Mouse (Mus musculus): ENCODE measurements around the gene Dnajb12. TPM values are rescaled to one million over a fixed set of nuclear protein-coding genes. Genes with fewer than 3 reads are reported as not detected.

The Dnajb12 gene
- polyA plus RNA-seq, 2 experiments: 12.0 to 12.4 TPM

- Histone ChIP-seq H3K4me1 (replicated peaks; ENCODE audit: control insufficient read depth in 2 of 2, insufficient read depth in 2 of 2, low read length in 1 of 2) (no peaks in the 10 kb centered on the region), H3K9me3 (ENCODE audit: control insufficient read depth, low read length) (no peaks in the 10 kb centered on the region), H3K27me3 (ENCODE audit: control insufficient read depth, insufficient read depth, low read length) (no peaks in the 10 kb centered on the region), H3K9ac (replicated peaks) (no peak overlapping the region), H3K4me3 (ENCODE audit: insufficient read depth in 1 of 2, low read depth in 2 of 2, low read length in 2 of 2) (no peak overlapping the region), H3K4me2 (ENCODE audit: low read depth) (no peak overlapping the region), H3K36me3 (replicated peaks; ENCODE audit: control insufficient read depth, insufficient read depth, low read depth) (no peaks in the 10 kb centered on the region), H3K27ac (no peak overlapping the region)
- WGBS (ENCODE audit: insufficient replicate concordance): 84% methylated on average over 5 of the region's 5 CpGs
- DNase-seq (ENCODE audit: low read depth in 3 of 3, low spot score in 3 of 3) (no peak), ATAC-seq (ENCODE audit: insufficient read depth) (no peak)
- TF ChIP-seq EP300 (IDR thresholded peaks at IDR 0.05; ENCODE audit: low read depth) (no peak), CTCF (IDR thresholded peaks at IDR 0.05; ENCODE audit: low read depth) (no peak)
Observed at GRCm38 (mm10) chr10:59837490-59837889, 41.9 kb upstream of the Dnajb12 start.

GRCm38 (mm10) chr10:59841434-59841833, 37.9 kb upstream of the Dnajb12 start:
- 79% methylated on average over 8 of the region's 8 CpGs for WGBS (ENCODE audit: insufficient replicate concordance)

GRCm38 (mm10) chr10:59843125-59843524, 36.2 kb upstream of the Dnajb12 start:
- no peak for TF ChIP-seq CTCF (IDR thresholded peaks at IDR 0.05; ENCODE audit: low read depth)
- TF ChIP-seq EP300 (IDR thresholded peaks at IDR 0.05; ENCODE audit: low read depth): no peak
- DNase-seq (ENCODE audit: low read depth in 3 of 3, low spot score in 3 of 3) (no peak), ATAC-seq (ENCODE audit: insufficient read depth) (no peak)
- no peaks in the 10 kb centered on the region for H3K36me3 ChIP-seq (replicated peaks; ENCODE audit: control insufficient read depth, insufficient read depth, low read depth)
- no peak overlapping the region for H3K9ac ChIP-seq (replicated peaks)
- H3K9me3 ChIP-seq (ENCODE audit: control insufficient read depth, low read length): no peaks in the 10 kb centered on the region
- WGBS (ENCODE audit: insufficient replicate concordance): 63% methylated on average over 5 of the region's 5 CpGs
- H3K27ac ChIP-seq: no peak overlapping the region
- H3K4me3 ChIP-seq (ENCODE audit: insufficient read depth in 1 of 2, low read depth in 2 of 2, low read length in 2 of 2): no peak overlapping the region
- H3K4me2 ChIP-seq (ENCODE audit: low read depth): no peak overlapping the region
- no peaks in the 10 kb centered on the region for H3K4me1 ChIP-seq (replicated peaks; ENCODE audit: control insufficient read depth in 2 of 2, insufficient read depth in 2 of 2, low read length in 1 of 2)
- no peaks in the 10 kb centered on the region for H3K27me3 ChIP-seq (ENCODE audit: control insufficient read depth, insufficient read depth, low read length)

More at GRCm38 (mm10) chr10:59841434-59841833, 37.9 kb upstream of the Dnajb12 start:
- DNase-seq (ENCODE audit: low read depth in 3 of 3, low spot score in 3 of 3) (no peak), ATAC-seq (ENCODE audit: insufficient read depth) (no peak)
- no peak for TF ChIP-seq CTCF (IDR thresholded peaks at IDR 0.05; ENCODE audit: low read depth)
- no peak for TF ChIP-seq EP300 (IDR thresholded peaks at IDR 0.05; ENCODE audit: low read depth)
- no peaks in the 10 kb centered on the region for H3K27me3 ChIP-seq (ENCODE audit: control insufficient read depth, insufficient read depth, low read length)
- H3K9me3 ChIP-seq (ENCODE audit: control insufficient read depth, low read length): no peaks in the 10 kb centered on the region
- H3K36me3 ChIP-seq (replicated peaks; ENCODE audit: control insufficient read depth, insufficient read depth, low read depth): no peaks in the 10 kb centered on the region
- no peak overlapping the region for H3K9ac ChIP-seq (replicated peaks)
- H3K4me3 ChIP-seq (ENCODE audit: insufficient read depth in 1 of 2, low read depth in 2 of 2, low read length in 2 of 2): no peak overlapping the region
- H3K4me1 ChIP-seq (replicated peaks; ENCODE audit: control insufficient read depth in 2 of 2, insufficient read depth in 2 of 2, low read length in 1 of 2): no peaks in the 10 kb centered on the region
- no peak overlapping the region for H3K4me2 ChIP-seq (ENCODE audit: low read depth)
- H3K27ac ChIP-seq: no peak overlapping the region

- H3K4me3 ChIP-seq (ENCODE audit: insufficient read depth in 1 of 2, low read depth in 2 of 2, low read length in 2 of 2): no peak overlapping the region
- no peak overlapping the region for H3K27ac ChIP-seq
- WGBS (ENCODE audit: insufficient replicate concordance): 71% methylated on average over 9 of the region's 9 CpGs
- no peak for ATAC-seq (ENCODE audit: insufficient read depth)
- H3K9me3 ChIP-seq (ENCODE audit: control insufficient read depth, low read length): no peaks in the 10 kb centered on the region
- no peak overlapping the region for H3K4me2 ChIP-seq (ENCODE audit: low read depth)
- no peaks in the 10 kb centered on the region for H3K4me1 ChIP-seq (replicated peaks; ENCODE audit: control insufficient read depth in 2 of 2, insufficient read depth in 2 of 2, low read length in 1 of 2)
- H3K9ac ChIP-seq (replicated peaks): no peak overlapping the region
- no peaks in the 10 kb centered on the region for H3K36me3 ChIP-seq (replicated peaks; ENCODE audit: control insufficient read depth, insufficient read depth, low read depth)
- DNase-seq (ENCODE audit: low read depth in 3 of 3, low spot score in 3 of 3): no peak
- no peaks in the 10 kb centered on the region for H3K27me3 ChIP-seq (ENCODE audit: control insufficient read depth, insufficient read depth, low read length)
- TF ChIP-seq CTCF (IDR thresholded peaks at IDR 0.05; ENCODE audit: low read depth) (no peak), EP300 (IDR thresholded peaks at IDR 0.05; ENCODE audit: low read depth) (no peak)
Observed at GRCm38 (mm10) chr10:59844686-59845085, 34.7 kb upstream of the Dnajb12 start.

GRCm38 (mm10) chr10:59846416-59846815, 32.9 kb upstream of the Dnajb12 start:
- no peak overlapping the region for H3K9ac ChIP-seq (replicated peaks)
- no peaks in the 10 kb centered on the region for H3K27me3 ChIP-seq (ENCODE audit: control insufficient read depth, insufficient read depth, low read length)
- peak; percentile 50 for TF ChIP-seq CTCF (IDR thresholded peaks at IDR 0.05; ENCODE audit: low read depth)
- no peak for TF ChIP-seq EP300 (IDR thresholded peaks at IDR 0.05; ENCODE audit: low read depth)
- no peaks in the 10 kb centered on the region for H3K9me3 ChIP-seq (ENCODE audit: control insufficient read depth, low read length)
- WGBS (ENCODE audit: insufficient replicate concordance): 67% methylated on average over 6 of the region's 6 CpGs
- H3K4me2 ChIP-seq (ENCODE audit: low read depth): no peak overlapping the region
- no peak overlapping the region for H3K4me3 ChIP-seq (ENCODE audit: insufficient read depth in 1 of 2, low read depth in 2 of 2, low read length in 2 of 2)
- H3K36me3 ChIP-seq (replicated peaks; ENCODE audit: control insufficient read depth, insufficient read depth, low read depth): no peaks in the 10 kb centered on the region
- no peak overlapping the region for H3K27ac ChIP-seq
- H3K4me1 ChIP-seq (replicated peaks; ENCODE audit: control insufficient read depth in 2 of 2, insufficient read depth in 2 of 2, low read length in 1 of 2): no peaks in the 10 kb centered on the region
- ATAC-seq (ENCODE audit: insufficient read depth): no peak
- no peak for DNase-seq (ENCODE audit: low read depth in 3 of 3, low spot score in 3 of 3)

Data from liver, embryonic 14.5 days (tissue).